Mouse (Mus musculus) liver, adult 2 months (tissue): ENCODE results near the gene Spg7. TPM values are rescaled to one million over a fixed set of nuclear protein-coding genes. Genes with fewer than 3 reads are reported as not detected.
"Not testable (repeated sequence)": the region's sequence is repeated elsewhere in the genome, so short reads cannot be mapped to it uniquely, and the experiment has no call there.

Experiments used
- DNase-seq: peaks from one replicate; pipeline ENCODE4 v3.0.0-alpha.2; 2011; ENCODE audit warnings: low read depth, low spot score; ENCODE audit errors: extremely low read depth
- H3K27ac ChIP-seq: fragments of 200-500 bp; replicated peaks from 2 replicates; pipeline ENCODE4 v1.5.1; 2012; ENCODE audit warnings: low read depth, mild to moderate bottlenecking, control low read depth, inconsistent platforms, low read length; ENCODE audit not compliant: insufficient read depth
- H3K27me3 ChIP-seq: fragments of 200-500 bp; 2 replicates; pipeline ENCODE4 v1.6.1; 2012; ENCODE audit warnings: mild to moderate bottlenecking, moderate library complexity, low read length, inconsistent platforms; ENCODE audit not compliant: control insufficient read depth, insufficient read depth
- H3K36me3 ChIP-seq: fragments of 200-500 bp; 2 replicates; pipeline ENCODE4 v1.6.1; 2012; ENCODE audit warnings: low read length, inconsistent platforms; ENCODE audit not compliant: control insufficient read depth, insufficient read depth
- H3K4me1 ChIP-seq: fragments of 200-500 bp; 2 replicates; pipeline ENCODE4 v1.6.1; 2011; ENCODE audit warnings: low read length; ENCODE audit not compliant: control insufficient read depth, insufficient read depth
- H3K4me3 ChIP-seq: fragments of 200-500 bp; 2 replicates; pipeline ENCODE4 v1.5.1; 2011; ENCODE audit warnings: low read depth, mild to moderate bottlenecking, control low read depth, low read length, moderate library complexity; ENCODE audit not compliant: insufficient read depth
- H3K79me2 ChIP-seq: fragments of 200-500 bp; 2 replicates; pipeline ENCODE4 v1.6.1; 2012; ENCODE audit warnings: inconsistent platforms, mild to moderate bottlenecking, low read length, moderate library complexity; ENCODE audit not compliant: control insufficient read depth, insufficient read depth
- H3K9ac ChIP-seq: fragments of 200-500 bp; 2 replicates; pipeline ENCODE4 v1.6.1; 2012; ENCODE audit warnings: low read depth, mild to moderate bottlenecking, control low read depth, inconsistent platforms, low read length
- CTCF ChIP-seq: fragments of 200-500 bp; IDR thresholded peaks from 2 replicates; pipeline ENCODE4 v1.5.1; 2011; ENCODE audit warnings: low read depth, low read length, control low read depth
- POLR2A ChIP-seq: fragments of 200-500 bp; IDR thresholded peaks from 2 replicates; pipeline ENCODE4 v1.6.1; 2011; ENCODE audit warnings: low read length, control low read depth; ENCODE audit not compliant: insufficient read depth; ENCODE audit errors: extremely low read depth
- WGBS: fragments of 180-500 bp; shearing (Covaris S2); methylation state at CpG from one replicate; pipeline ENCODE4 v1.1.7; 2018; 5-methylcytosine and 5-hydroxymethylcytosine counted together
- polyA plus RNA-seq: library from polyadenylated mRNA; depleted of rRNA; stranded (reverse); fragments of >200 nt; gene quantifications from 2 replicates; pipeline ENCODE4 v1.2.3, GENCODE M21; 2012
- total RNA-seq: library from RNA; depleted of rRNA; stranded (reverse); fragments of >200 nt; gene quantifications from 2 replicates; pipeline ENCODE4 v1.2.3, GENCODE M21; 2014

Spg7 gene
- total and polyA plus RNA-seq, 2 experiments, result 27.4 to 62.4 TPM

GRCm38 (mm10) chr8:123042158-123042973 is 20.4 kb upstream of the Spg7 start, which contains the start of gene Ankrd11:
Gene Ankrd11, minus strand, starts transcription at chr8:123042277.
- TF ChIP-seq POLR2A (peak; percentile 99), CTCF (no peak)
- under 1% methylated on average over 91 of the region's 91 CpGs for WGBS
- peak; percentile 97 for DNase-seq
- Histone ChIP-seq H3K27ac (peak within 1 kb of the TSS; percentile 96), H3K9ac (peak within 1 kb of the TSS; percentile 91), H3K36me3 (no peaks in the 10 kb centered on the region), H3K79me2 (peaks cover 35% of the 10 kb centered on the region), H3K27me3 (no peaks in the 10 kb centered on the region), H3K4me1 (peaks cover 19% of the 10 kb centered on the region), H3K4me3 (peak within 1 kb of the TSS; percentile 96)

GRCm38 (mm10) chr8:123042974-123043625 is 19.6 kb upstream of the Spg7 start:
- no peak for TF ChIP-seq CTCF
- no peak for TF ChIP-seq POLR2A
- H3K4me1 ChIP-seq, result peaks cover 19% of the 10 kb centered on the region
- H3K4me3 ChIP-seq, result peak overlapping the region; percentile 76
- no peaks in the 10 kb centered on the region for H3K36me3 ChIP-seq
- peak overlapping the region; percentile 88 for H3K9ac ChIP-seq
- WGBS, result 3% methylated on average over 22 of the region's 22 CpGs
- peak; percentile 28 for DNase-seq
- no peaks in the 10 kb centered on the region for H3K27me3 ChIP-seq
- H3K27ac ChIP-seq, result peak overlapping the region; percentile 93
- H3K79me2 ChIP-seq, result peaks cover 31% of the 10 kb centered on the region

- TF ChIP-seq POLR2A (no peak), CTCF (no peak)
- peak; percentile 99 for DNase-seq
- Histone ChIP-seq H3K79me2 (peaks cover 26% of the 10 kb centered on the region), H3K36me3 (no peaks in the 10 kb centered on the region), H3K27me3 (no peaks in the 10 kb centered on the region), H3K4me3 (no peak overlapping the region), H3K4me1 (peaks cover 14% of the 10 kb centered on the region), H3K9ac (no peak overlapping the region), H3K27ac (peak overlapping the region; percentile 90)
- 16% methylated on average over 3 of the region's 3 CpGs for WGBS
Measured at GRCm38 (mm10) chr8:123043941-123044340, 18.8 kb upstream of the Spg7 start.

- H3K27ac ChIP-seq, result peak overlapping the region; percentile 90
- 91% methylated on average over 23 of the region's 23 CpGs for WGBS
- H3K79me2 ChIP-seq, result peaks cover 20% of the 10 kb centered on the region
- DNase-seq, H3K9ac ChIP-seq, H3K27me3 ChIP-seq, H3K4me3 ChIP-seq, H3K36me3 ChIP-seq, H3K4me1 ChIP-seq: not testable (repeated sequence)
Measured at GRCm38 (mm10) chr8:123044743-123045425, 17.9 kb upstream of the Spg7 start.

GRCm38 (mm10) chr8:123046706-123047105 is 16.0 kb upstream of the Spg7 start:
- Histone ChIP-seq H3K27ac (no peak overlapping the region), H3K4me1 (peaks cover 8% of the 10 kb centered on the region), H3K36me3 (no peaks in the 10 kb centered on the region), H3K4me3 (no peak overlapping the region), H3K27me3 (no peaks in the 10 kb centered on the region), H3K79me2 (peaks cover 9% of the 10 kb centered on the region), H3K9ac (no peak overlapping the region)
- WGBS, result 48% methylated on average over 4 of the region's 4 CpGs
- no peak for TF ChIP-seq CTCF
- no peak for TF ChIP-seq POLR2A
- DNase-seq, result peak; percentile 64
